Mouse (Mus musculus): ENCODE data around the gene Gm10318. TPM values are rescaled to one million over a fixed set of nuclear protein-coding genes. Genes with fewer than 3 reads are reported as not detected.
A peak's percentile ranks its signal among the peaks of the same experiment; 100 is the strongest.

Gene Gm10318
- total and polyA plus RNA-seq, 3 experiments: not detected

DNA sequence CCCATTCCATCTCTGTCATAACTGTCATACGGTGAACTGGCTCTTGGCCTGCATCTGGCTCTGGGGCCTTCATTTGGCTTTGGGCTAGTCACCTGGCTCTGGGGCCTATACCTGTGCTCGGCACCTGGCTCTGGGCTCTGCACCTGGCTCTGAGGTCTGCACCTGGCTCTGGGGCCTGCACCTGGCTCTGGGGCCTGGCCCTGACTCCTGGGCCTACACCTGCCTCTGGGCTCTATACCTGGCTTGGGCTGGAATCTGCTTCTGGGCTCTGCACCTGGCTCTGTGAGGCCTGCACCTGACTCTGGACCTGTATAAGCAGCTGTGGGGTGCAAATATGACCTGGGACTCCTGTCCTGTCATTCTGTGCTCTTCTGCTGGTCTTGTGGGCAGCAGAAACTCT is 5.1 kb upstream of the Gm10318 start:
- intact Hi-C loops (cut with DNase I): no loop called here
- 94% methylated on average over 2 of the region's 2 CpGs for WGBS

DNA sequence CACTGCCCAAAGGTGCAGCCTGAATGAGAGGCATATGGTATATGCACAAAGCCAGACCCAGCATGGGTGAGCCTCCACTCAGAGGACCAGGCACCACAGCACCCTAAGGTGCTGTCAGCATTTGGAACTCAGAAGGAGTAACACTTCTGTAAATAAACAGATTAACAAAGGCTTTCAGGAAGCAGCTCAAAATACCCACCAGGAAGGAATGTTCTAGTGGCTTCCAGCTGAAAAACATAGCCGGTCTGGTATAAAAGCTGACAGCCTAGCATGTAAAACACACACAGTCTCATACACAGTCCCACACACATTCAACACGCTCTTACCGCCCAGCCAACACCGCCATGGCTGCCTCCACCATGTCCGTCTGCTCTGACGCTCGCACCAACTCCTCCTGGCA is 9.0 kb downstream of the Gm10318 start, which contains the start of gene Gm3285:
Gene Gm3285, plus strand, starts transcription at position 301 of the 400 bp plus-strand sequence.
- H3K36me3 ChIP-seq (ENCODE audit: control insufficient read depth, insufficient read depth, low read length): no peaks in the 10 kb centered on the region
- H3K79me2 ChIP-seq (replicated peaks; ENCODE audit: control insufficient read depth, insufficient read depth, low read length): no peaks in the 10 kb centered on the region
- 55% methylated on average over 7 of the region's 7 CpGs for WGBS
- no peak within 1 kb of the TSS for H3K4me3 ChIP-seq
- H3K27ac ChIP-seq: no peak within 1 kb of the TSS
- no peaks in the 10 kb centered on the region for H3K4me1 ChIP-seq (ENCODE audit: control insufficient read depth, insufficient read depth, low read length)
- no peak for DNase-seq
- H3K27me3 ChIP-seq (ENCODE audit: control insufficient read depth, insufficient read depth, low read length): no peaks in the 10 kb centered on the region
- intact Hi-C loops (cut with DNase I): no loop called here
- TF ChIP-seq POLR2A (IDR thresholded peaks at IDR 0.05; ENCODE audit: insufficient read depth, low read depth, low read length) (no peak), EP300 (IDR thresholded peaks at IDR 0.05; ENCODE audit: insufficient read depth, low read depth, low read length) (no peak), CTCF (IDR thresholded peaks at IDR 0.05) (no peak)
- no peak within 1 kb of the TSS for H3K9ac ChIP-seq (ENCODE audit: low read depth, low read length)

More for the DNA sequence above, 5.1 kb upstream of the Gm10318 start:
- H3K9ac ChIP-seq (ENCODE audit: low read depth, low read length): no peak overlapping the region
- H3K27ac ChIP-seq: no peak overlapping the region
- no peaks in the 10 kb centered on the region for H3K4me1 ChIP-seq (ENCODE audit: control insufficient read depth, insufficient read depth, low read length)
- no peaks in the 10 kb centered on the region; the same call in 1 of the 2 replicates for H3K27me3 ChIP-seq (ENCODE audit: control insufficient read depth, insufficient read depth, low read length)
- no peak for TF ChIP-seq POLR2A (IDR thresholded peaks at IDR 0.05; ENCODE audit: insufficient read depth, low read depth, low read length)
- no peak for TF ChIP-seq CTCF (IDR thresholded peaks at IDR 0.05)
- TF ChIP-seq EP300 (IDR thresholded peaks at IDR 0.05; ENCODE audit: insufficient read depth, low read depth, low read length): no peak
- H3K4me3 ChIP-seq: no peak overlapping the region
- no peaks in the 10 kb centered on the region for H3K79me2 ChIP-seq (replicated peaks; ENCODE audit: control insufficient read depth, insufficient read depth, low read length)
- DNase-seq: no peak
- no peaks in the 10 kb centered on the region for H3K36me3 ChIP-seq (ENCODE audit: control insufficient read depth, insufficient read depth, low read length)

DNA sequence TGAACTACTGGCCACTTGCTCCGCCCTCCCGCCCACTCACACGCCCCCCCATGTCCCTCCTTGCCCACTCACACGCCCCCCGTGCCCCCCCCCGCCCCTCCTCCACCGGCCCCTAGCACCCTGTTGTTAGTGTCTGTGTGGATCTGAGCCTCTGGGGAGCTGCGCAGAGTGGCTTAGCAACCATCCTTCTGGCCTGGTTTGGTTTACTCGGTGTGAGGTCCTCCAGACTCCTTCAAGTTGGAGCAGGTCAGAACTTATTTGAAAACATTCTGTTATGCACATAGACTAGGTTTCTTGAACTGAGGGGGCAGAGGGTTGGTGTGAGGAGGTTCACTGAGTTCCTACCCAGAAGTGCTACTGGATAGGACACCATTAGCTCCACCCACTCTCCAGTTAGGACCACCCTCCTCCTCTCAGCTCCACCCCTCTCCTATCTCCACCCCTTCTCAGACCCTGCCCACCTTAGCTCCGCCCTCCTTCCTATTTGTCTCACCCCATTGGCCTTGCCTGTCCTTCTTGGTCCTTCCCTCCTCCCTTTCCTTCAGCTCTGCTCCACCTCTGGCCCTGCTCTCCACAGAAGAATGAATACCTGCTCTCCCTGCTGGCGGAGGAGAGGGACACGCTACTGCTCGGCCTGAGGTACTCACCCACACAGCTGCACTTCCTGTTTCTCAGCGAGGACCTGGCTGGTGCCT is 11.6 kb downstream of the Gm10318 start:
- no peaks in the 10 kb centered on the region for H3K79me2 ChIP-seq (replicated peaks; ENCODE audit: control insufficient read depth, insufficient read depth, low read length)
- no peak overlapping the region for H3K9ac ChIP-seq (ENCODE audit: low read depth, low read length)
- peak in 1 of 2 experiments; percentile 10 for DNase-seq
- no peaks in the 10 kb centered on the region for H3K4me1 ChIP-seq (ENCODE audit: control insufficient read depth, insufficient read depth, low read length)
- no peaks in the 10 kb centered on the region for H3K36me3 ChIP-seq (ENCODE audit: control insufficient read depth, insufficient read depth, low read length)
- no peaks in the 10 kb centered on the region for H3K27me3 ChIP-seq (ENCODE audit: control insufficient read depth, insufficient read depth, low read length)
- no peak overlapping the region for H3K4me3 ChIP-seq
- TF ChIP-seq EP300 (IDR thresholded peaks at IDR 0.05; ENCODE audit: insufficient read depth, low read depth, low read length) (no peak), POLR2A (IDR thresholded peaks at IDR 0.05; ENCODE audit: insufficient read depth, low read depth, low read length) (no peak), CTCF (IDR thresholded peaks at IDR 0.05) (no peak)
- intact Hi-C loops (cut with DNase I): no loop called here
- H3K27ac ChIP-seq: no peak overlapping the region
- WGBS: 33% methylated on average over 14 of the region's 14 CpGs

DNA sequence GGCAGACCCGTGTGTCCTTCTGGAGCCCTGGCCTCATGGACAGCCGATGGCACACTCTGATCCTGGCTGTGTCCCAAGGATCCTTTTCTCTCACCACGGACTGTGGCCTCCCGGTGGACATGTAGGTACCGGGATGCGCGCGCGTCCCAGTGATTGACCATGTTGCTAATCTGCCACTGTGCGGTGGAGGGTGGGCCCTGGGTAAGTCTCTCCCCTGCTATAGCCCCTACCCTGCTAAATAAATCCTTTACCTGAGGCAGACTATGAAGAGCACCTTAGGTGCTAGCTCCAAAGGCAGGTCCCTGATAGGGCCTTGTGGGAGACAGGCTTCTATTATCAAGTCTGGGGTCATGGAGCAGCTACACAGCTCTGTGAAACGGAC is 12.1 kb downstream of the Gm10318 start:
- H3K4me3 ChIP-seq: no peak overlapping the region
- no peaks in the 10 kb centered on the region for H3K79me2 ChIP-seq (replicated peaks; ENCODE audit: control insufficient read depth, insufficient read depth, low read length)
- H3K27ac ChIP-seq: no peak overlapping the region
- H3K9ac ChIP-seq (ENCODE audit: low read depth, low read length): no peak overlapping the region
- H3K27me3 ChIP-seq (ENCODE audit: control insufficient read depth, insufficient read depth, low read length): no peaks in the 10 kb centered on the region
- TF ChIP-seq POLR2A (IDR thresholded peaks at IDR 0.05; ENCODE audit: insufficient read depth, low read depth, low read length) (no peak), EP300 (IDR thresholded peaks at IDR 0.05; ENCODE audit: insufficient read depth, low read depth, low read length) (no peak), CTCF (IDR thresholded peaks at IDR 0.05) (no peak)
- H3K36me3 ChIP-seq (ENCODE audit: control insufficient read depth, insufficient read depth, low read length): no peaks in the 10 kb centered on the region
- H3K4me1 ChIP-seq (ENCODE audit: control insufficient read depth, insufficient read depth, low read length): no peaks in the 10 kb centered on the region
- no peak for DNase-seq
- intact Hi-C loops (cut with DNase I): no loop called here
- 32% methylated on average over 11 of the region's 11 CpGs for WGBS

DNA sequence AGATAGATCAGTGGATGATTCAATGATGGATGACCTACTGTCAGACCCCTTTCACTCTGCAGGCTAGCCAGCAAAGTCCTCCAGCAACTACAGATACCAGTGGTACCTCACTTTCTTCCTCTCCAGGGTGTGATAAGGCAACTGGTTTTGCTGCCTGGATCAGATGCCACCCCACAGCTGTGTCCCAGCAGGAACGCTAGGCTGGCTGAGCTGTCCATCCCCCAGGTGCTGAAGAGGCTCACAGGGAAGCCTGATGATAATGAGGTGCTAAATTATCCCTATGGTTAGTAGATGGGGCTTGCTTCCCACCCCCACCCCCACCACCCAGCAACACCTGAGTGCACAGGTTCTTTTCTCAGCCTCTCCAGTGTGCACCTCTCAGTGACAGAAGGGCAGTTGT is 14.9 kb downstream of the Gm10318 start:
- 0% methylated on average over 1 of the region's 1 CpGs for WGBS
- no peaks in the 10 kb centered on the region for H3K27me3 ChIP-seq (ENCODE audit: control insufficient read depth, insufficient read depth, low read length)
- intact Hi-C loops (cut with DNase I): no loop called here
- no peak for DNase-seq
- no peaks in the 10 kb centered on the region for H3K79me2 ChIP-seq (replicated peaks; ENCODE audit: control insufficient read depth, insufficient read depth, low read length)
- no peak overlapping the region for H3K27ac ChIP-seq
- H3K9ac ChIP-seq (ENCODE audit: low read depth, low read length): no peak overlapping the region
- H3K4me3 ChIP-seq: no peak overlapping the region
- no peaks in the 10 kb centered on the region for H3K4me1 ChIP-seq (ENCODE audit: control insufficient read depth, insufficient read depth, low read length)
- TF ChIP-seq POLR2A (IDR thresholded peaks at IDR 0.05; ENCODE audit: insufficient read depth, low read depth, low read length) (no peak), CTCF (IDR thresholded peaks at IDR 0.05) (no peak), EP300 (IDR thresholded peaks at IDR 0.05; ENCODE audit: insufficient read depth, low read depth, low read length) (no peak)
- no peaks in the 10 kb centered on the region for H3K36me3 ChIP-seq (ENCODE audit: control insufficient read depth, insufficient read depth, low read length)

DNA sequence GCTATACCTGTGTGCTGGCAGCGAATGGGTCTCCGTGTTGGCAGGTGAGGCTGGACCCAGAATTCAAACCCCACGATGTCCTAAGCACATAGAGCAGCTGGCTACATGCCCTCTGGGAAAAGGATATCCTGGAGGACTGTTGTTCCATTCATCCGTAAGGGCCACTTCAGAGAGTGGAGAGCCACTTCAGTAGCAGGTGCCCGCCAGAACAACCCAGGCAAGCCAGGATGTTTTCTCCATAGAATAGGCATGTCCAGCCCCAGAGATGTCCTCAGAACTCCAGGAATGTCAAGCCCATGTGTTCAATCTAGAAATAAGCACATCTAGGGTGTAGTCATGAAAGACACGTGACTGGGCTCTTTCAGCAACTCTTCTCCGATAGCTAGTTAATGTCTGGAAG is 17.0 kb downstream of the Gm10318 start:
- WGBS: 73% methylated on average over 7 of the region's 7 CpGs

More for the DNA sequence above, 17.0 kb downstream of the Gm10318 start:
- intact Hi-C loops (cut with DNase I): no loop called here
- H3K4me1 ChIP-seq (ENCODE audit: control insufficient read depth, insufficient read depth, low read length): no peaks in the 10 kb centered on the region
- H3K27me3 ChIP-seq (ENCODE audit: control insufficient read depth, insufficient read depth, low read length): no peaks in the 10 kb centered on the region
- H3K27ac ChIP-seq: no peak overlapping the region
- TF ChIP-seq POLR2A (IDR thresholded peaks at IDR 0.05; ENCODE audit: insufficient read depth, low read depth, low read length): no peak
- TF ChIP-seq EP300 (IDR thresholded peaks at IDR 0.05; ENCODE audit: insufficient read depth, low read depth, low read length): no peak
- no peak for TF ChIP-seq CTCF (IDR thresholded peaks at IDR 0.05)
- H3K9ac ChIP-seq (ENCODE audit: low read depth, low read length): no peak overlapping the region
- DNase-seq: no peak
- H3K36me3 ChIP-seq (ENCODE audit: control insufficient read depth, insufficient read depth, low read length): no peaks in the 10 kb centered on the region
- no peaks in the 10 kb centered on the region for H3K79me2 ChIP-seq (replicated peaks; ENCODE audit: control insufficient read depth, insufficient read depth, low read length)
- H3K4me3 ChIP-seq: no peak overlapping the region
